Mouse (Mus musculus): ENCODE measurements at regions not wholly inside any gene's neighbourhood (a gene's known extent, or its start where the extent isn't known, plus 50 kb on each side); places are given as distances from the start of the nearest gene placed in this dataset.
A peak's percentile ranks its signal among the peaks of the same experiment; 100 is the strongest.

- DNase-seq (ENCODE audit: low spot score) = no peak
Measured at GRCm38 (mm10) chr14:71895468-71895867, 596.2 kb downstream of the Gm9195 start.

GRCm38 (mm10) chr14:71894811-71895210 lies 596.8 kb downstream of the Gm9195 start:
- no peak for DNase-seq (ENCODE audit: low spot score)

GRCm38 (mm10) chr14:71893361-71893760 lies 598.3 kb downstream of the Gm9195 start:
- DNase-seq (ENCODE audit: low spot score) = no peak

GRCm38 (mm10) chr14:71891667-71892066 lies 600.0 kb downstream of the Gm9195 start:
- DNase-seq (ENCODE audit: low spot score) = no peak

GRCm38 (mm10) chr14:71882871-71883270 lies 608.8 kb downstream of the Gm9195 start:
- no peak for DNase-seq (ENCODE audit: low spot score)

- no peak for DNase-seq (ENCODE audit: low spot score)
Measured at GRCm38 (mm10) chr14:71845546-71845945, 646.1 kb downstream of the Gm9195 start.

GRCm38 (mm10) chr14:71808863-71809487 lies 682.7 kb downstream of the Gm9195 start:
- no peak for DNase-seq (ENCODE audit: low spot score)

- DNase-seq (ENCODE audit: low spot score) = no peak
Measured at GRCm38 (mm10) chr14:71805624-71806023, 686.0 kb downstream of the Gm9195 start.

- no peak for DNase-seq (ENCODE audit: low spot score)
Measured at GRCm38 (mm10) chr14:71799861-71800260, 691.8 kb downstream of the Gm9195 start.

GRCm38 (mm10) chr14:71795713-71796112 lies 695.9 kb downstream of the Gm9195 start:
- no peak for DNase-seq (ENCODE audit: low spot score)

- no peak for DNase-seq (ENCODE audit: low spot score)
Measured at GRCm38 (mm10) chr14:71776990-71777525, 714.6 kb downstream of the Gm9195 start.

- no peak for DNase-seq (ENCODE audit: low spot score)
Measured at GRCm38 (mm10) chr14:71766856-71767255, 724.8 kb downstream of the Gm9195 start.

- DNase-seq (ENCODE audit: low spot score) = no peak
Measured at GRCm38 (mm10) chr14:71728542-71728941, 763.1 kb downstream of the Gm9195 start.

GRCm38 (mm10) chr14:71723526-71723925 lies 768.1 kb downstream of the Gm9195 start:
- no peak for DNase-seq (ENCODE audit: low spot score)

- DNase-seq (ENCODE audit: low spot score) = no peak
Measured at GRCm38 (mm10) chr14:71709528-71710289, 781.9 kb downstream of the Gm9195 start.

GRCm38 (mm10) chr14:71692752-71693437 lies 798.7 kb downstream of the Gm9195 start:
- no peak for DNase-seq (ENCODE audit: low spot score)

GRCm38 (mm10) chr14:71674564-71674963 lies 817.1 kb downstream of the Gm9195 start:
- no peak for DNase-seq (ENCODE audit: low spot score)

GRCm38 (mm10) chr14:71673837-71674236 lies 817.8 kb downstream of the Gm9195 start:
- no peak for DNase-seq (ENCODE audit: low spot score)

- no peak for DNase-seq (ENCODE audit: low spot score)
Measured at GRCm38 (mm10) chr14:71672481-71672880, 819.2 kb downstream of the Gm9195 start.

GRCm38 (mm10) chr14:71671994-71672393 lies 819.6 kb downstream of the Gm9195 start:
- DNase-seq (ENCODE audit: low spot score) = no peak

GRCm38 (mm10) chr14:71670435-71670834 lies 821.2 kb downstream of the Gm9195 start:
- peak; percentile 23 for DNase-seq (ENCODE audit: low spot score)

- DNase-seq (ENCODE audit: low spot score) = no peak
Measured at GRCm38 (mm10) chr14:71666656-71667055, 825.0 kb downstream of the Gm9195 start.

- DNase-seq (ENCODE audit: low spot score) = no peak
Measured at GRCm38 (mm10) chr14:71660166-71660565, 831.5 kb downstream of the Gm9195 start.

All from urinary bladder, adult 2 months (tissue).